Mouse (Mus musculus) heart, embryonic 14.5 days (tissue): ENCODE data around the gene Trim31. TPM values are rescaled to one million over a fixed set of nuclear protein-coding genes. Genes with fewer than 3 reads are reported as not detected.

Experiments used
- ATAC-seq: fragments of 200-750 bp; cut with Nextera tagmentation; 2 replicates; pipeline ENCODE4 v1.8.0; 2017; ENCODE audit warnings: low read depth, moderate TSS enrichment; ENCODE audit not compliant: insufficient number of reproducible peaks, insufficient read depth, low FRiP score
- H3K27ac ChIP-seq, 2 experiments: fragments of 200-500 bp in 1 of 2; fragments of 300-500 bp in 1 of 2; sonication (generic) in 1 of 2; replicated peaks in 1 of 2; 2 replicates each; pipeline ENCODE4 v1.5.1; 2012 to 2014; ENCODE audit warnings: low read depth in 2 of 2, low read length in 2 of 2, control low read depth in 1 of 2, mild to moderate bottlenecking in 1 of 2, mixed read lengths in 1 of 2; ENCODE audit not compliant: control insufficient read depth in 1 of 2, insufficient read depth in 1 of 2
- H3K27me3 ChIP-seq: fragments of 300-500 bp; sonication (generic); 2 replicates; pipeline ENCODE4 v1.6.1; 2014; ENCODE audit warnings: mild to moderate bottlenecking, low read length, control low read depth; ENCODE audit not compliant: control insufficient read depth, insufficient read depth
- H3K36me3 ChIP-seq: fragments of 300-500 bp; sonication (generic); 2 replicates; pipeline ENCODE4 v1.6.1; 2014; ENCODE audit warnings: mild to moderate bottlenecking, control low read depth, low read length, mixed read lengths; ENCODE audit not compliant: control insufficient read depth, insufficient read depth
- H3K4me1 ChIP-seq, 2 experiments: fragments of 200-500 bp in 1 of 2; fragments of 300-500 bp in 1 of 2; sonication (generic) in 1 of 2; 2 replicates each; pipeline ENCODE4 v1.6.1; 2012 to 2014; ENCODE audit warnings: low read length in 2 of 2, control low read depth in 1 of 2, mixed read lengths in 1 of 2; ENCODE audit not compliant: control insufficient read depth in 2 of 2, insufficient read depth in 2 of 2
- H3K4me2 ChIP-seq: fragments of 300-500 bp; sonication (generic); 2 replicates; pipeline ENCODE4 v1.6.1; 2014; ENCODE audit warnings: mild to moderate bottlenecking, low read length
- H3K4me3 ChIP-seq, 2 experiments: fragments of 200-500 bp in 1 of 2; fragments of 300-500 bp in 1 of 2; sonication (generic) in 1 of 2; 2 replicates each; pipeline ENCODE4 v1.5.1; 2012 to 2014; ENCODE audit warnings: low read length in 2 of 2, mild to moderate bottlenecking in 2 of 2, control low read depth in 1 of 2, low read depth in 1 of 2, moderate library complexity in 1 of 2; ENCODE audit not compliant: control insufficient read depth in 1 of 2, insufficient read depth in 1 of 2
- H3K9ac ChIP-seq: fragments of 300-500 bp; sonication (generic); 2 replicates; pipeline ENCODE4 v1.6.1; 2014; ENCODE audit warnings: mild to moderate bottlenecking, low read length
- H3K9me3 ChIP-seq: fragments of 300-500 bp; sonication (generic); 2 replicates; pipeline ENCODE4 v1.6.1; 2016; ENCODE audit warnings: low read length, control low read depth; ENCODE audit not compliant: control insufficient read depth
- WGBS: fragments of 180-500 bp; shearing (Covaris S2); extraction: QIAGEN DNeasy Blood & Tissue Kit; methylation state at CpG from one replicate; pipeline ENCODE4 v1.1.7; 2014; 5-methylcytosine and 5-hydroxymethylcytosine counted together
- polyA plus RNA-seq: library from polyadenylated mRNA; unstranded; fragments of >200 nt; fragmentation: Nextera tagmentation; extraction: Ambion mirVana; gene quantifications from 2 replicates; pipeline ENCODE4 v1.2.1, GENCODE M21; 2014

Trim31 gene
- polyA plus RNA-seq, 1 experiment from 2014 or later: not detected

GRCm38 (mm10) chr17:36915076-36915475 is 17.2 kb downstream of the Trim31 start:
- no peaks in the 10 kb centered on the region for H3K4me1 ChIP-seq
- no peak overlapping the region for H3K4me2 ChIP-seq
- 12% methylated on average over 9 of the region's 9 CpGs for WGBS
- no peaks in the 10 kb centered on the region for H3K9me3 ChIP-seq
- peaks cover 6% of the 10 kb centered on the region; the same call in 1 of the 2 replicates for H3K27me3 ChIP-seq
- H3K9ac ChIP-seq: no peak overlapping the region
- no peak overlapping the region for H3K4me3 ChIP-seq
- no peak for ATAC-seq
- no peak overlapping the region for H3K27ac ChIP-seq
- H3K36me3 ChIP-seq: no peaks in the 10 kb centered on the region

- H3K4me3 ChIP-seq: no peak overlapping the region
- no peaks in the 10 kb centered on the region for H3K9me3 ChIP-seq
- H3K27me3 ChIP-seq: no peaks in the 10 kb centered on the region
- WGBS: 38% methylated on average over 15 of the region's 15 CpGs
- ATAC-seq: no peak
- H3K4me1 ChIP-seq: no peaks in the 10 kb centered on the region
- H3K27ac ChIP-seq: no peak overlapping the region
- H3K36me3 ChIP-seq: no peaks in the 10 kb centered on the region
- H3K4me2 ChIP-seq: no peak overlapping the region
- no peak overlapping the region for H3K9ac ChIP-seq
Measured at GRCm38 (mm10) chr17:36920239-36920638, 22.3 kb downstream of the Trim31 start.

- Histone ChIP-seq H3K4me1 (no peaks in the 10 kb centered on the region), H3K27ac (no peak overlapping the region), H3K4me2 (no peak overlapping the region), H3K27me3 (no peaks in the 10 kb centered on the region), H3K9me3 (no peaks in the 10 kb centered on the region), H3K4me3 (no peak overlapping the region), H3K36me3 (no peaks in the 10 kb centered on the region), H3K9ac (no peak overlapping the region)
- no peak for ATAC-seq
- 76% methylated on average over 4 of the region's 4 CpGs for whole genome bisulfite sequencing
Measured at GRCm38 (mm10) chr17:36922715-36923114, 24.8 kb downstream of the Trim31 start.

- 46% methylated on average over 4 of the region's 4 CpGs for WGBS
Measured at GRCm38 (mm10) chr17:36923491-36923890, 25.6 kb downstream of the Trim31 start.

GRCm38 (mm10) chr17:36927496-36928120 is 29.7 kb downstream of the Trim31 start:
- no peak for ATAC-seq
- Histone ChIP-seq H3K27ac (no peak overlapping the region), H3K27me3 (no peaks in the 10 kb centered on the region), H3K9me3 (no peaks in the 10 kb centered on the region), H3K4me2 (no peak overlapping the region), H3K36me3 (no peaks in the 10 kb centered on the region), H3K9ac (no peak overlapping the region), H3K4me1 (peaks cover 0 to 4% of the 10 kb centered on the region in 2 experiments; a peak in 2 of 4 replicates), H3K4me3 (no peak overlapping the region)
- WGBS: 26% methylated on average over 10 of the region's 10 CpGs

More at GRCm38 (mm10) chr17:36923491-36923890, 25.6 kb downstream of the Trim31 start:
- H3K4me2 ChIP-seq: no peak overlapping the region
- H3K9ac ChIP-seq: no peak overlapping the region
- no peaks in the 10 kb centered on the region for H3K9me3 ChIP-seq
- no peak for ATAC-seq
- H3K4me1 ChIP-seq: no peaks in the 10 kb centered on the region
- no peak overlapping the region for H3K27ac ChIP-seq
- H3K4me3 ChIP-seq: no peak overlapping the region
- H3K36me3 ChIP-seq: no peaks in the 10 kb centered on the region
- no peaks in the 10 kb centered on the region for H3K27me3 ChIP-seq

- no peaks in the 10 kb centered on the region for H3K36me3 ChIP-seq
- 69% methylated on average over 12 of the region's 12 CpGs for WGBS
- no peak for ATAC-seq
- H3K4me3 ChIP-seq: no peak overlapping the region
- no peaks in the 10 kb centered on the region for H3K9me3 ChIP-seq
- H3K27ac ChIP-seq: 0 out of 4 replicates have a peak overlapping the region, but pooled peaks of 1 of the 2 experiments have one; percentile 6
- 0 out of 2 replicates have a peak, but pooled peaks cover 4% of the 10 kb centered on the region for H3K27me3 ChIP-seq
- H3K4me1 ChIP-seq: peaks cover 0 to 4% of the 10 kb centered on the region in 2 experiments; a peak in 2 of 4 replicates
- no peak overlapping the region for H3K9ac ChIP-seq
- no peak overlapping the region for H3K4me2 ChIP-seq
Measured at GRCm38 (mm10) chr17:36929236-36929932, 31.5 kb downstream of the Trim31 start.

- WGBS: 65% methylated on average over 6 of the region's 6 CpGs
- H3K9me3 ChIP-seq: no peaks in the 10 kb centered on the region
- H3K27me3 ChIP-seq: 0 out of 2 replicates have a peak, but pooled peaks cover 5% of the 10 kb centered on the region
- H3K9ac ChIP-seq: no peak overlapping the region
- no peak for ATAC-seq
- no peak overlapping the region for H3K4me3 ChIP-seq
- no peaks in the 10 kb centered on the region for H3K36me3 ChIP-seq
- H3K27ac ChIP-seq: 0 out of 4 replicates have a peak overlapping the region, but pooled peaks of 1 of the 2 experiments have one; percentile 6
- peaks cover 0 to 4% of the 10 kb centered on the region in 2 experiments; a peak in 2 of 4 replicates for H3K4me1 ChIP-seq
- H3K4me2 ChIP-seq: no peak overlapping the region
Measured at GRCm38 (mm10) chr17:36930233-36930632, 32.3 kb downstream of the Trim31 start.
